Comparison of ENCODE assay signal across 17 mouse cellular contexts in the genomic region with DNA sequence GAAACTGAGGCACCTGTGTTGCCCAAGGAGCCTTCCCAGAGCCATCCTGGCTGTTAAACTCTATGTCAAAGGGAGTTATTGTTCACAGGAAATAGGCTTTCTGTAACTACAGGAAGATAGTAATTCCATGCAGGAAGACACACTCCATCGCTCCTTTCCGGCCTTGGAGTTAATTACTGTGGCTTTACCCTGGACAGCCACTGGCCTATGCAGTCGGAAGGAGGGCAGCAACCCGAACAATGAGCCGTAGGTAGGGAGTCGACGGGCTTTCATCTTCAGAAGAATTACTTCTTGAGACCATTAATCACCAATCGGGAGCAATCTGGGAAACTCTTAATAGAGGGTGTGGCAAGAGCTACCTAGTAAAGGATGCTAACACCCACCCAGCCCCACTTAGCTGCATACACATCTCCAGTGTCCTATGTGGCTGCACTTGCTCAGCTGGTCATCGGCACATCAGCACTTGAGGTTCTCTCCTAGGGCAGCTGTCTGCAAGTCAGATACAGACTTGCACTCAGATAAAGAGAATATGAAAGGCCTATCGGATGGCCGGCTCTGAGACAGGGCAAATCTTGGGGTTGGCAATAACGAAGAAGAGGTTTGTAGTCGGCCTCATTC. TPM values are rescaled to one million over a fixed set of nuclear protein-coding genes. Genes with fewer than 3 reads are reported as not detected.
DNase-seq lines count a peak whose midpoint lies in the region; ATAC-seq lines count a peak whose summit lies in the region.
"Had no signal": no experiment of that assay in that cellular context is flagged by ENCODE, and none has a peak within 500 bp of the region (broad histone marks: within the 10 kb centered on the region; RNA-seq: fewer than 3 reads in every experiment).

No protein-coding gene starts in this region.

- peak; percentile 72 for DNase-seq in heart, adult 11 months
- DNase-seq in heart, postnatal 10 days = no peak
- DNase-seq in kidney, adult 18-20 months = no peak
- peak; percentile 30 for DNase-seq in testis, postnatal 10 days (ENCODE audit: low spot score)
- DNase-seq in testis, postnatal 14 days (ENCODE audit: low spot score) = no peak
- DNase-seq in adrenal gland, adult (ENCODE audit: inconsistent age in 2 of 2, low spot score in 1 of 2) = no peak
- DNase-seq: cerebellum, postnatal 36 days; gastrocnemius, postnatal 25 days; kidney, adult 11 months; right cerebral cortex, adult 18-20 months had no signal

- H3K9me3 ChIP-seq in kidney, embryonic 15.5 days (replicated peaks) = no peaks in the 10 kb centered on the region
- H3K9me3 ChIP-seq: limb, embryonic 12.5 days; lung, embryonic 15.5 days; neural tube, embryonic 15.5 days had no signal

- intact Hi-C loops in heart, postnatal 10 days (cut with DNase I) = loop anchor here (5.0 kb wide), 1 partner anchor 154 kb away; no protein-coding TSS in a partner anchor

- no peak overlapping the region for H3K4me2 ChIP-seq in kidney, embryonic 15.5 days
- H3K4me2 ChIP-seq: limb, embryonic 12.5 days; lung, embryonic 15.5 days; neural tube, embryonic 15.5 days had no signal

- H3K4me1 ChIP-seq in kidney, embryonic 15.5 days = peaks cover 72% of the 10 kb centered on the region

- H3K27ac ChIP-seq in kidney, embryonic 15.5 days = peak overlapping the region; percentile 50
- H3K27ac ChIP-seq: limb, embryonic 12.5 days; lung, embryonic 15.5 days; neural tube, embryonic 15.5 days had no signal

- no peaks in the 10 kb centered on the region for H3K27me3 ChIP-seq in kidney, embryonic 15.5 days
- H3K27me3 ChIP-seq: limb, embryonic 12.5 days; lung, embryonic 15.5 days; neural tube, embryonic 15.5 days had no signal

- H3K4me3 ChIP-seq in kidney, embryonic 15.5 days (replicated peaks) = no peak overlapping the region
- H3K4me3 ChIP-seq: erythroblast, embryonic 14.5 days; limb, embryonic 12.5 days; lung, embryonic 15.5 days; neural tube, embryonic 15.5 days had no signal

- 30% methylated on average over 13 of the region's 13 CpGs for WGBS in kidney, embryonic 15.5 days

- H3K36me3 ChIP-seq in kidney, embryonic 15.5 days = peaks cover 4% of the 10 kb centered on the region
- H3K36me3 ChIP-seq: G1E; lung, embryonic 15.5 days; neural tube, embryonic 15.5 days had no signal

- no peak overlapping the region for H3K9ac ChIP-seq in kidney, embryonic 15.5 days
- H3K9ac ChIP-seq: limb, embryonic 12.5 days; lung, embryonic 15.5 days; neural tube, embryonic 15.5 days had no signal

- peak; percentile 65 for ATAC-seq in kidney, embryonic 15.5 days (replicated peaks; ENCODE audit: low FRiP score)
- no peak for ATAC-seq in erythroid progenitor cell, adult 5-6 weeks (replicated peaks; ENCODE audit: low FRiP score, poor library complexity, severe bottlenecking)

RNA-seq across cellular contexts. Expression of gene Nuak1, which starts 53.7 kb away (rescaled TPM):
- total RNA-seq in heart, postnatal 10 days (2021) = 10 to 100 TPM; 25.3 to 33.0 TPM
- polyA plus RNA-seq in kidney, embryonic 15.5 days (2015; fragmentation: Nextera tagmentation; extraction: Ambion mirVana) = 3.0 and 3.2 TPM in 2 replicates
- total RNA-seq in erythroid progenitor cell, adult 5-6 weeks (2015; ENCODE audit: low replicate concordance) = 2.1 and 4.0 TPM in 2 replicates
- total RNA-seq in erythroid progenitor cell, adult 5-6 weeks (2017; ENCODE audit: low replicate concordance) = 0.64 and 1.4 TPM in 2 replicates
- polyA plus RNA-seq: G1E had no signal

Comparison
In these comparisons a context has a peak if more than half of its experiments do, and no peak if none do; other contexts are left out.
1. DNase-seq: peak in heart, adult 11 months (single experiment) and testis, postnatal 10 days (single experiment); none in heart, postnatal 10 days (0 of 2), kidney, adult 18-20 months (single experiment), testis, postnatal 14 days (single experiment) and adrenal gland, adult (0 of 2).
2. RNA of gene Nuak1, which starts 53.7 kb away (total RNA-seq): 25.3 to 33.0 TPM in heart, postnatal 10 days; 0.64 to 4.0 TPM in erythroid progenitor cell, adult 5-6 weeks; every median in the first group is over 4 times any median in the second.